Mouse (Mus musculus): Measurements from ENCODE around the gene Trim16.

DNA sequence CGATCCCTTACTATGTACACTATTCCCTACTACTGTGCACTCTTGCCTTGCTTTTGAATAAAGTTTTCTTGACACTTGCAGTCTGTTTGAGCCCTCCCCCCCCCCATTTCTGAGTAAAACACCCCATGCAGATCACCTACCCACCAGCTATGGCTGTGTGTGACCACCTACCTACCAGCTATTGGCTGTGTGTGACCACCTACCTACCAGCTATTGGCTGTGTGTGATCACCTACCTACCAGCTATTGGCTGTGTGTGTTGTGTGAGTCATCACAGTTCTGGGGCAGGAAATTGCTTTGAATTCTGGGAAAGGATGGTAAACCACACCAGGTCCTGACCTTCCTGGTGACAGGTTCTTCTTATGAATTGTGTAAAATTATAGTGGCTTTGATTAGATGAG is 4.6 kb upstream of the Trim16 start:
- TF ChIP-seq CTCF (conservative IDR thresholded peaks at IDR 0.05; ENCODE audit: low read length) = no peak
- TF ChIP-seq NANOG (IDR thresholded peaks at IDR 0.05; ENCODE audit: borderline replicate concordance, low read length) = no peak

Data from E14TG2a.4 (cell line).